Mouse (Mus musculus) layer of hippocampus, adult 2 months (tissue): ENCODE results near the gene Tmem100. TPM values are rescaled to one million over a fixed set of nuclear protein-coding genes. Genes with fewer than 3 reads are reported as not detected.

ENCODE experiments used
- DNase-seq, 2 experiments: peaks; one replicate each; pipeline ENCODE4 v3.0.0; 2022; ENCODE audit warnings: low spot score in 2 of 2
- H3K27ac ChIP-seq: fragments of 200-600 bp; 2 replicates; pipeline ENCODE4 v1.8.1; 2022
- H3K4me3 ChIP-seq: fragments of 200-600 bp; 2 replicates; pipeline ENCODE4 v1.8.1; 2022; ENCODE audit warnings: mild to moderate bottlenecking
- CTCF ChIP-seq: fragments of 200-600 bp; conservative IDR thresholded peaks from 2 replicates; pipeline ENCODE4 v1.8.1; 2022; ENCODE audit warnings: antibody characterized with exemption, mild to moderate bottlenecking, moderate library complexity
- long read RNA-seq, 2 experiments: library from polyadenylated mRNA; stranded (forward); transcript quantifications; one replicate each; pipeline ENCODE4 v2.0.0; 2021; ENCODE audit warnings: borderline mapping rate in 2 of 2
- total RNA-seq, 2 experiments: library from RNA; stranded (reverse); gene quantifications; 2 replicates each; pipeline ENCODE4 v1.2.3; 2021

Gene Tmem100
- 10 to 100 TPM; 13.7 to 16.7 TPM for total RNA-seq
- long read RNA-seq, experiment 1, transcript Tmem100-201 (3 exons, 1,767 nt), result major isoform, 18 of 22 reads
- long read RNA-seq, experiment 1, partial matches to known transcripts, result 4 of 22 reads
- long read RNA-seq, experiment 1, other reads (novel, unspliced or antisense), result 0 of 22 reads
- long read RNA-seq, experiment 2, transcript Tmem100-201 (3 exons, 1,767 nt), result major isoform, 19 of 24 reads
- long read RNA-seq, experiment 2, partial matches to known transcripts, result 1 of 24 reads
- long read RNA-seq, experiment 2, other reads (novel, unspliced or antisense), result 4 of 24 reads

DNA sequence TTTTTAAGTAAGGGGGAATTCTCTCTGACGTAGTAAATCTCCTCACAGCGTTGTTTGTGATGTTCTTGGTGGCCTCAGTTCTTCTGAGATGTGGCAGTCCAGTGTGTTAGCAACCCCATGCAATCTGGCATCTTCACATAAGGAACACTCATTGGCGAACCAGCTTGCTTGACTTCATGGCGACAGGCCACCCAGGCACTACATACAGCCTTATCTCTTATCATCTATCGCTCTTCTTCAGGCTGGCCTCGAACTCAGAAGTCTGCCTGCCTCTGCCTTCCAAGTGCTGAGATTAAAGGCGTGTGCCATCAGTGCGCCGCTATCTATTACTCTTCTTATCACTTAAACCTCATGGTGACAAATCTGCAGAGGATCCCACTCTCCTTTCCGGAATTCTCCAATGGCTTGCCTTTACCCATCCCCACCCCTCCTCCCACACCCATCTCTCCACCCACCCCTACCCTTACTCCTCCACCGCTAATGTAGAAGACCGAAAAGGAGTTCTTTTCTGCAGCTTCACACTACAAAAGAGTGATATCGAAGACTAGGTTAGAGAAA lies at the start of gene Tmem100:
Gene Tmem100 (plus strand): TSS at position 508 of the 558 bp plus-strand sequence.
- Histone ChIP-seq H3K27ac (peak within 1 kb of the TSS; percentile 72), H3K4me3 (peak within 1 kb of the TSS; percentile 53)
- DNase-seq, result no peak
- TF ChIP-seq CTCF, result no peak

GRCm38 (mm10) chr11:89982918-89983317 lies 47.2 kb upstream of the Tmem100 start:
- Histone ChIP-seq H3K4me3 (no peak overlapping the region), H3K27ac (no peak overlapping the region)
- peak; percentile 24; the same call in 1 of the 2 replicates for TF ChIP-seq CTCF
- no peak for DNase-seq

DNA sequence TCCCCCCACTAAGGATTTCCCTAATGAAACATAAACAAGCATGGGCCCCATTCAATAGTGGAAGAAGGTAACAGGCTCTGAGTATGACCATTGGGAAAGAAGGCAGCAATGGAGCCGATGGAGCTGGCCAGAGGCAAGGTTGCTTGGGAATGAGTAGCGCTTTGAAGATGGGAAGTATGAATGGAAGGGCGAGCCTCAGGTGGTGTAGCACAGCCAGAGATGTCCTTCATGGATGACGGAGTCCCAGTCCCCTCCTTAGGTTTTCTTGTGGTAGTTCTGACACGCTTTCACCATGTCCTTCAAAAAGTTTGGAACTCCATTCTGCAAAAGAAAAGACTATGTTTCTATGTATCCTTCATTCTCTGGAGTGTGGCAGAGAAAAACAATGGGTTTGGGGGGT lies 45.7 kb upstream of the Tmem100 start:
- Histone ChIP-seq H3K27ac (no peak overlapping the region), H3K4me3 (no peak overlapping the region)
- no peak for DNase-seq
- TF ChIP-seq CTCF, result no peak

GRCm38 (mm10) chr11:89985200-89986187 lies 44.7 kb upstream of the Tmem100 start:
- TF ChIP-seq CTCF, result no peak
- DNase-seq, result no peak
- Histone ChIP-seq H3K4me3 (no peak overlapping the region), H3K27ac (no peak overlapping the region)

DNA sequence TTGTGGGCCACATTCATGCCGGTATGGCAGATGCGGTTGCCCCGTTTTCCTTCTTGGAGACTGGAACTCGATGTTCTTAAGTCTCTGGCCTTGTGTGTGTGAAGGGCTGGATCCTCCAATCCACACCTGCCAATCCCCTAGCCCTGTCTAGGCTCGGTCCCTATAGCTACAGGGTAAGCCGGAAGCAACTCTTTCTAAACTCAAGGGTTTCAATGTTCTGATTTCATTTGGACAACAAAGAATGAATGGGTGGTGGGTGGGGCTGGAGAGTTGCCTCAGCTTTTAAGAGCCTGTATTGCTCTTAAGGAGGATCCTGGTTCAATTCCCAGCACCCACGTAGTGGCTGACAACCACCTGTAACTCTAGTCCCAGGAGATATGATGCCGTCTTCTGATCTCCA lies 43.6 kb upstream of the Tmem100 start:
- no peak overlapping the region for H3K27ac ChIP-seq

DNA sequence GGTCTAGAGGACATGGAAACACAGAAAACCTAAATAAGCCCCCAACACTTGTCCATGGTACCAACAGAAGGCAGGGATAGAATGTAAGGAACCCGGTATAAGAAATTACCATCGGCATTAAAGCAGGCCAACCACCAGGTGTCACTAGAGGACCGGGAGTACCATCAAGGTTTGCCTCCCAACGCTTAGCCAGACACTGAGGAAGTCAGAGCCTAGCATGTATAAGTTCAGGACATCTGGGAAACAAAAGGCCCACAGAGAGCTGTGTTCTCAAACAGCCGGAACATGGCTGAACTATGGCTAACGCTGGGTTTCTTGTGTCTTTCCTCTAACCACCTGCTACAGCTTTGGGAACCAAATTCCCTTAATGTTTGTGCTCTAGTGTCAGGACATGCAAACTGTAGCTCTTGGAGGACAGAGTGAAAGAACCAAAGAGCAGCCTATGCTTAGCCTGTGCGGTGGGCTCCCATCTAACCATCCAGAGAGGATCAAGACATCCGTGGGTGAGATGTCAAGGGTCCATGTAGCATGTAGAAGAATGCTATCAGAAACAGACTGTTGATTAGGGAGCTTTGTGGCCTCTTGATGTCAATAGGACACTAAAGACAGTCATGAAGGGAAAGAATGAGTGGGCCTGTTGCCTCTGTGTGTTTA lies 41.1 kb upstream of the Tmem100 start:
- no peak overlapping the region for H3K4me3 ChIP-seq
- no peak overlapping the region for H3K27ac ChIP-seq
- DNase-seq, result peak; percentile 58 to 76
- peak; percentile 86 for TF ChIP-seq CTCF

More for the DNA sequence above, 43.6 kb upstream of the Tmem100 start:
- DNase-seq, result no peak
- H3K4me3 ChIP-seq, result no peak overlapping the region
- TF ChIP-seq CTCF, result no peak

DNA sequence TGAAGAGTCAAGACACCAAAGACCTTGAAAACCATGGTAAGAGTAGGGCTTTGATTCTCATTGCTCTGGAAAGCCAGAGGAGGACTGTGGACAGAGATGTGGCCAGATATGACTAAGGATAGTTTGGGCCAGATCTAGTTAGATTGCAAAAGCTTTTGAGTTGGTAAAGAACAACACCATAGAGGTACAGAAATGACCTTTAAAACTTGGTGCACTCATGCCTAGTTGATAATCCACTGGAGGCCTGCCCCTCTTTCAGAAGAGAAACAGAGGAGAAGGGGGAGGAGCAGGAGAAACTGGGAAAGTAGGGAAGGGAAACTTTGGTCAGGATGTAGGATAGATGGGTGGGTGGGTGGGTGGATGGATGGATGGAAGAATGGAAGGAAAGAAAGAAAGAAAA lies 38.5 kb upstream of the Tmem100 start:
- no peak overlapping the region for H3K27ac ChIP-seq
- no peak for TF ChIP-seq CTCF
- H3K4me3 ChIP-seq, result no peak overlapping the region
- no peak for DNase-seq

DNA sequence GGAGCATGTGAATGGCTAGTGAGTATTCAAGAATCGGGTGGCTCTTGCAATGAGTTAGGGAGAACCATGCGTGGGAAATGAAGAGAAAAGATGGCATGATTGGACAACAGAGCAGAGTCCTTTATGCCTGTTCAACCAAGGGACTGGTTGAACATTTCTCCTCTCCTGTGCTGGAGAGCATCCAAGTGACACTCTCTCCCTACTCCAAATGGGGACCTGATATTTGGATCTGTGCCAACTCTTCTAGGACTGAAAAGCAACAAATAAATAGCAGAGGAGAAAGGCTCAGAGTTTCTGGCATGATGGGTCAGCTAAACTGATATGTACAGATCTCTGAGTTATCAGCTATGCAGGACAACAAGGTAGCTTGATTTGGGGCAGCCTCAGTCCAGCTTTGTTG lies 35.4 kb upstream of the Tmem100 start:
- no peak overlapping the region for H3K27ac ChIP-seq
- no peak for TF ChIP-seq CTCF

DNA sequence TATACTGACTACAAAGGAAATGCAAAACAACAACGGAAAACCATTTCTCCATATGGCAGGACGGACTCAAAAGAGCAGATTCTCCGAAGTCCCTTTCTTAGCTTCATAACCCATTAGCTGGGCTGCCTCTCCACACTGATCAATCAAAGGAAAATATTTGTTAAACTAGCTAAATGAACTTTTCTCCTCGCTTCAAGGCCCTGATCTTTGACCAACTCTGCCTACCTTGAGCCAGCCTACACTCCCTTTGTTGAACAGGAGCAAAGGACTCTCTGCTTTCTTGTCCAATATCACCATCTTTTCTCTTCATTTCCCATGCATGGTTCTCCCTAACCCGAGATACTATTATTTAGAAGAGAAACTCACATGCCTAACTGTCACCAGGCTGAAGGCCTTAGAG lies 34.6 kb upstream of the Tmem100 start:
- H3K4me3 ChIP-seq, result no peak overlapping the region
- DNase-seq, result no peak
- no peak overlapping the region for H3K27ac ChIP-seq
- no peak for TF ChIP-seq CTCF

More for the DNA sequence above, 35.4 kb upstream of the Tmem100 start:
- H3K4me3 ChIP-seq, result no peak overlapping the region
- no peak for DNase-seq

- no peak for DNase-seq
- Histone ChIP-seq H3K4me3 (no peak overlapping the region), H3K27ac (no peak overlapping the region)
- no peak for TF ChIP-seq CTCF
These were observed 33.7 kb upstream of the Tmem100 start for GRCm38 (mm10) chr11:89996406-89996805.

GRCm38 (mm10) chr11:89996856-89997255 lies 33.3 kb upstream of the Tmem100 start:
- Histone ChIP-seq H3K4me3 (no peak overlapping the region), H3K27ac (no peak overlapping the region)
- no peak for DNase-seq
- TF ChIP-seq CTCF, result no peak

DNA sequence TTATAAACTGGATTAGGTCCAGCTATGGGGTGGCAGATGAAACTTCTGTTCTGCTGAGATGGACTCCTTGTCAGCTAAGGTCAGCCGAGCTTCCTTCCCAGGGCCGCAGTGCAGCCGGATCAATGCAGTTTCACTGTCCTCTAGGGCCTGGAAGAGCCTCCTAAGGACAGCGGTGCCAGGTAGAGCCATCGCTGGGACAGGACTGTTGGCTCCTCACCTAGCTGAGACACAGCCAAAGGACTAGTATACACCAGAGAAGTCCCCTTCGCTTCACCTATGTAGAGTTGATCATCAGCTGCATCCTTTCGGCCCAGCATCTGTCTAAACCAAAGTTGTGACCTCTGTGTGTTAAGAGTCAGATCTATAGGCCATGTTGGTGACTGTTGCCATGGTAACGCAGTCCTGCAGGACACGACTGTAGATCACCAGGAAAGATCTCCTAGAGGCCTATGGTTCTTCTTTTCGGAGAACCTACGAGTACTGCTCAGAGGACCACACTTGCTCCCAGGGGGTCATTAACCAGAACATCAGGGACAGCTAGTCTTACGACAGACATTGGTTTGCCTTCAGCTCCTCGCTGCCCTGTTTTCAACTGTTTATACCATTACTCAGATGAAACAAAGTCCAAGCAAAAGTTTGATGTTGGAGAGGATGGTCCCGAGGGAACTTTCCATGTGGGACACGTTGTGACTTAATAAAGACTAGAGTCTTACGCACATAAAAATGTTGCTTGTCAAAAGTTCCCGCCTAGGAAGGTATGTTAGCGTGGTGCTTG lies 31.0 kb upstream of the Tmem100 start:
- Histone ChIP-seq H3K4me3 (no peak overlapping the region), H3K27ac (no peak overlapping the region)
- no peak for DNase-seq
- no peak for TF ChIP-seq CTCF
